Mouse (Mus musculus) left cerebral cortex, adult 18-20 months (tissue): ENCODE measurements around the gene Lmbr1l. TPM values are rescaled to one million over a fixed set of nuclear protein-coding genes. Genes with fewer than 3 reads are reported as not detected.
A peak's percentile ranks its signal among the peaks of the same experiment; 100 is the strongest.
"Not testable (repeated sequence)": the region's sequence is repeated elsewhere in the genome, so short reads cannot be mapped to it uniquely, and the experiment has no call there.

ENCODE experiments used
- DNase-seq, 2 experiments: peaks; one replicate each; pipeline ENCODE4 v3.0.0; 2021 to 2022; ENCODE audit warnings: low spot score in 2 of 2, mixed read lengths in 1 of 2
- total RNA-seq, 2 experiments: library from RNA; stranded (reverse); gene quantifications; 2 replicates each; pipeline ENCODE4 v1.2.3; 2021

Lmbr1l gene
- total RNA-seq, 2 experiments from 2014 or later: 12.9 to 17.9 TPM

DNA sequence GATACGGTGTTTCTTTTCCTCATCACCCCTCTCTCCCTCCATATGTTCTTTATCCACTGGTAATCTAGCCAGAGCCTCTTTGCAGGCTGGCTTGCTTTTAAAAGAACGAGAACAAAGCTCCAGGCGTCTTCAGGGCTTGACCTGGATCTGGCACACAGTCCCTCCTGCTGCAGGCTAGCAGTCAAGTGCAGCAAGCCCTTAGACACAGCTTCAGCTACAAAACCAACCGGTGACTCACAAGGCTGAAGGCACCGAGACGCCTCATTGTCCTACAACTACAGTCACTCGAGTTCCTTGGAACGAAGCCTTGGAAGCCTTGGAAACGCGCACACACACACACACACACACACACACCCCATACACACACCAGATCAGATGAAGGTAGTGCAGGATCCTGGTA lies 22.8 kb upstream of the Lmbr1l start:
- DNase-seq: no peak

GRCm38 (mm10) chr15:98934217-98934839 lies 16.3 kb upstream of the Lmbr1l start, which contains the start of gene Tuba1b:
Tuba1b (minus strand) TSS chr15:98934565.
- peak; percentile 86 to 94 for DNase-seq

DNA sequence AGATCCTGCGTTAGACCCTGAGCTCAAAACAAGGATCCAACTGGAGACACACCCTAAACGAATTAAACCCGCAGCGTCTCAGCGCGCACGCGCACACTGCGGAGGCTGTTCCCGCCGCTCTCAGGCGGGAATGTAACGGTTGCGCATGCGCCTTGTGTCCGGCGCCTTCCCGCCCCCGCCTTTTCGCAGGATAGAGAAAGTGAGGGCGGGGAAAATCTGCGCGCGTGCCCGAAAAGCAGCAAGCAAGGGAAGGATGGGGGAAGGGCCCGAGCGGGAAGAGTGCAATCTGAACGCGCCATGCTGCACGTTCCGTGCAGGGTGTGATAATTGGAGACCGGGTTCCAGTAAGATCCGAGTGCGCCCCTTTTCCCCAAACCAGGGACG lies 15.8 kb upstream of the Lmbr1l start:
- peak; percentile 97 for DNase-seq

- DNase-seq: not testable (repeated sequence)
Observed at GRCm38 (mm10) chr15:98933004-98933671, 15.1 kb upstream of the Lmbr1l start.

DNA sequence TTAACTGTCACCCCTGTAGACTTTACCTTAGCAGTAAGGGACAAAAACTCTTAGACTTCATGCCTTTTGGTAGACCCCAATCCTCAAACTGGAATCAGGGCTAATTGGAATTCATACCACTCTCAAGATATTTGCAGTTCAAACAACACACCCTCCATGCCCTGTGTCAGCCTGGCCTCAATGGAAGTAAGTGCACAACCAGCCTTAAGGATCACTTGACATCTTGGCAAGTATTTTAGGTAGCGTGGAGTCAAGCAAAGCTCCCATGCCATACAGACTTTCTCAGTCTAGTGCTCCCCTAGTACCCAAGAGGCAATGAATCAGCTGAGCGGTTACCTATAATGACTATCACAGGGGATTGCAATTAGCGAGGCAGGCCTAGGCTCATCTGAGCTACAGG lies 13.0 kb upstream of the Lmbr1l start:
- DNase-seq: no peak

GRCm38 (mm10) chr15:98930017-98930734 lies 12.1 kb upstream of the Lmbr1l start:
- DNase-seq: no peak

GRCm38 (mm10) chr15:98928598-98929240 lies 10.7 kb upstream of the Lmbr1l start:
- peak; percentile 63 to 65 for DNase-seq

- DNase-seq: no peak
Observed at GRCm38 (mm10) chr15:98927566-98927965, 9.5 kb upstream of the Lmbr1l start.

- DNase-seq: no peak
Observed at GRCm38 (mm10) chr15:98924682-98925081, 6.7 kb upstream of the Lmbr1l start.

DNA sequence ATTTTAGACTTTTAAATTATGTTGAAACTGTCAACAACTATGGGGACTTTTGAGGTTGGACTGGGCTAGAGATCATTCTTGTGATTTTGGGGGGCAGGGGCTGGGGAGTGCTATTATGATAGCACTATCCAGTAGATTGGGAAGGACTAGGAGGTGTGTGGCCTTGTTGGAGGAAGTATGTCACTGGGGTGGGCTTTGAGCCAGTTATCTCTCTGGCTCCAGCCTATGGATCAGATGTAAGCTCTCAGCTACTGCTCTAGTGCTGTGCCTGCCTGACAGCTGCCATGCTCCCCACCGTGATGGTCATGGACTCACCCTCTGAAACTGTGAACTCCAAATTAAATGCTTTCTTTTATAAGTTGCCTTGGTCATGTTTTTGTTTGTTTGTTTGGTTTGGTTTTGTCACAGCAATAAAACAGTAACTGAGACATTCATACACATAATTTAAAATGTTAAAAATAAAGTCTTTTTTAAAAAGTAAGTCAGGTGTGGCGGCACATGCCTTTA lies 5.1 kb upstream of the Lmbr1l start:
- DNase-seq: no peak

DNA sequence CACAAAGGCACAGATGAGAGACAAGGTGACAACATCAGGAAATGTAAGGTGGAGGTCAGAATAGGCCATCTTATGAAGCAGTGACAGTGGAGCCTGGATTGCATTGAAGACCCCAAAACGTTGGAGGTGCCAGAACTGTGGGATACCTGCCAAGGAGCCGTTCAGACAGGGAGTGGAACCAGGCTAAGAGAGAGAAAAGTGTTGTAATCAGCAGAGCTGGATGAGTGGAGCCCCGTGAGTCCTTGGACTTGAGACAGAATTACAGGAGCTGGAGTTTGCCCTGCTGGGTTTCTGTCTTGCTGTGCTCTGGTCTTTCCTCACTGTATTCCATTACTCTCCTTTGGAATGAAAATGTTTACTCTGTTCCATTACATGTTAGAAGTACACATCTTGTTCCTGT lies 4.5 kb upstream of the Lmbr1l start:
- DNase-seq: no peak

DNA sequence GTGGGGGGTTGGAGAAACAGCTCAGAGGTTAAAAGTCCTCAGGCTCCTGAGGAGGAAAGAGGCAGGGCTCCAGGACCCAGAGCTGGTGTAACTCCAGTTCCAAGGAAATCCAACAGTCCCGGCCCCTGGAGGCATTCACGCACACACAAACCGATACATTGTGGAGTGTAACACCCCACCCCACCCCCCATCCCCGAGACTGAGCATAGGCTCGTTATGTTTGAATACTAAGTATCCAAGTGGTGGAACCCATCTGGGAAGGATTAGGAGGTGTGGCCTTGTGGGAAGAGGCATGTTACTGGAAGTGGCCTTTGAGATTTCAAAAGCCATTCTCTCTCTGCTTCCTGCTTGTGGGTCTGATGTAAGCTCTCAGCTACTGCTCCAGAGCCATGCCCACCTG lies 3.5 kb upstream of the Lmbr1l start:
- no peak for DNase-seq

DNA sequence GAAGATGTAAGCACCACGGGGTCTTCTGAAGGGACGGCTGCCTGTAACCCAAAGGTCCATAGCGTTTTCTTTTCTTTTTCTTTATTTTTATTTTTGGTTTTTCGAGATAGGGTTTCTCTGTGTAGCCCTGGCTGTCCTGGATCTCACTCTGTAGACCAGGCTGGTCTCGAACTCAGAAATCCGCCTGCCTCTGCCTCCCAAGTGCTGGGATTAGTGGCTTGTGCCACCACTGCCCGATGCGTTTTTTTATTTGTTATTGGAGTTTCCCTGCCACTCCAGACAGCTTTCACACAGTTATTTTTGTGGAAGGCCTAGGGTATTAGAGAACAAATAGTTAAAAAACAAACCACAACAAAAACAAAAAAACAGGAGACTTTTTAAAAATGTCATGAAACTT lies 466 bp upstream of the Lmbr1l start:
- not testable (repeated sequence) for DNase-seq

DNA sequence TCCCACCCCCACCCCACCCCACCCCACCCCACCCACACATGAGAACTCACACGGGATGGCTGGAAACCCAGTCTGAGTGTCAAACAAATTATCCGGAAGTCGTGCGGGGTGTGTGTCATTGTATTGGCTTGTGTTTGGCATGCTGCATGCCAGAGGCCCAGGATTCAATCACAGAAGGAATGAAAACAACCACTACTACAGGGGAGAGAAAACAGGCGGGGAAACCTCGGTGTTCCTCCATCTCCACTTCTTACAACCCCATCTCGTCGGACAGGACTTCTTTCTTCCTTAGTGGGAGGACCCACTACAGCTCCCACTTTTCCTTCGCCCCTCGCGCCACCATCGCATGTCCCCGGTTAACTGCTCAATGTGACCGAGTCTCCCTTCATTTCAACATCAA lies 940 bp downstream of the Lmbr1l start:
- no peak for DNase-seq

- DNase-seq: no peak
Observed at GRCm38 (mm10) chr15:98916016-98916415, 2.0 kb downstream of the Lmbr1l start.

- DNase-seq: no peak
Observed at GRCm38 (mm10) chr15:98914903-98915302, 3.1 kb downstream of the Lmbr1l start.

GRCm38 (mm10) chr15:98904692-98905091 lies 13.3 kb downstream of the Lmbr1l start:
- no peak for DNase-seq

DNA sequence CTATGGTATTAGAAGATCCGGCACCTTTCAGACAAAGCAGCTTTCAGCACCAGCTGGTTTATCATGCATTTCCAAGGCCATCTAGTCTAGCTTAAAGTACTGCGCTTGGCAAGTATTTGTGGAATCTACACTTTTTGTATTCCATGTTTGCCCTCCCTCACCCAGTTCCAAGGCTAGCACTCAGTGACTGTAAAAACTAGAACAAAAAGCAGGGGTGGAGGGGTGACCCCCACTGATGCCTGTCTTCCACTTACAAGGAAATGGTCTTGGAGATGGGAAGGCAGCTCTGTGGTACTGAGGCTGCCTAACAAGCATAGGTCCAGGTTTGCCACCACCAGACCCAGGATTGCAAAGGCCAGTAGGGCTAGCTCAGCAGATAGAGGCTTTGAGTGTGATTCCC lies 15.4 kb downstream of the Lmbr1l start:
- no peak for DNase-seq

DNA sequence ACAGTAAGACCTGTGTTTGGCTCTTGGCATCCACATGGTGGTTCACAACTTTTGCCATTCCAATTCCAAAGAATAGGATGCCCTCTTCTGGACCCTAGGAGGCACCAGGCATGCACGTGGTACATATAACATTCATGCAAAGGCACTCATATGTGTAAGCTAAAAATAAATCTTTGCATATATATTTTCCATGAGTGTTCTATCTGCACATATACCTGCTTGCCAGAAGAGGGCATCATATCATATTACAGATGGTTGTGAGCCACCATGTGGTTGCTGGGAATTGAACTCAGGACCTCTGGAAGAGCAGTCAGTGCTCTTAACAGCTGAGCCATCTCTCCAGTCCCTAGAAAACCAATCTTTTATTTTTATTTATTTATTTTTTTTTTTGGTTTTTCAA lies 16.5 kb downstream of the Lmbr1l start:
- DNase-seq: no peak

- no peak for DNase-seq
Observed at GRCm38 (mm10) chr15:98897928-98898800, 19.9 kb downstream of the Lmbr1l start, which contains the start of gene Dhh. Dhh (minus strand) TSS chr15:98898540.

- no peak for DNase-seq
Observed at GRCm38 (mm10) chr15:98897495-98897894, 20.5 kb downstream of the Lmbr1l start.
